9 mouse cellular contexts compared by ENCODE assay signal in genomic region chr6:128761144-128761540, GRCm38 (mm10). TPM values are rescaled to one million over a fixed set of nuclear protein-coding genes. Genes with fewer than 3 reads are reported as not detected.
DNase-seq lines count a peak whose midpoint lies in the region; ATAC-seq and TF ChIP-seq lines count a peak whose summit lies in the region.
"Had no signal": no experiment of that assay in that cellular context is flagged by ENCODE, and none has a peak within 500 bp of the region (broad histone marks: within the 10 kb centered on the region; RNA-seq: fewer than 3 reads in every experiment).

No protein-coding gene starts in this region.

- H3K79me3 ChIP-seq in C2C12 (ENCODE audit: low read depth): no peaks in the 10 kb centered on the region

- H3K9ac ChIP-seq in forebrain, embryonic 12.5 days: no peak overlapping the region
- peak overlapping the region; percentile 46; the same call in 1 of the 2 replicates for H3K9ac ChIP-seq in liver, embryonic 15.5 days

- no peaks in the 10 kb centered on the region for H3K79me2 ChIP-seq in C2C12 (ENCODE audit: control insufficient read depth, insufficient read depth)

- H3K27ac ChIP-seq in gastrocnemius, adult 2 months: peak overlapping the region; percentile 90
- H3K27ac ChIP-seq in forebrain, embryonic 12.5 days: 0 out of 2 replicates have a peak overlapping the region, but pooled peaks have one; percentile 27
- H3K27ac ChIP-seq in liver, embryonic 15.5 days (replicated peaks): no peak overlapping the region

- H3K27me3 ChIP-seq in C2C12 (ENCODE audit: control insufficient read depth, insufficient read depth, insufficient read length): no peaks in the 10 kb centered on the region
- H3K27me3 ChIP-seq in forebrain, embryonic 12.5 days: no peaks in the 10 kb centered on the region
- no peaks in the 10 kb centered on the region for H3K27me3 ChIP-seq in liver, embryonic 15.5 days

- H3K4me2 ChIP-seq in forebrain, embryonic 12.5 days: peak overlapping the region; percentile 42
- peak overlapping the region; percentile 77 for H3K4me2 ChIP-seq in liver, embryonic 15.5 days

- no peaks in the 10 kb centered on the region for H3K9me3 ChIP-seq in forebrain, embryonic 12.5 days
- no peaks in the 10 kb centered on the region for H3K9me3 ChIP-seq in liver, embryonic 15.5 days (replicated peaks)

- H3ac ChIP-seq in C2C12 (ENCODE audit: control insufficient read depth, insufficient read length, low read depth): no peak overlapping the region

- no peak for TF ChIP-seq CTCF in gastrocnemius, adult 2 months (IDR thresholded peaks at IDR 0.05)
- TF ChIP-seq CTCF in C2C12 (IDR thresholded peaks at IDR 0.05; ENCODE audit: control insufficient read depth, insufficient read depth, insufficient read length): no peak

- no peak for ATAC-seq in forebrain, embryonic 12.5 days (ENCODE audit: low FRiP score)
- no peak for ATAC-seq in liver, embryonic 15.5 days (ENCODE audit: insufficient read depth)

- WGBS in forebrain, embryonic 12.5 days: 47% methylated on average over 5 of the region's 5 CpGs
- 51% methylated on average over 5 of the region's 5 CpGs for WGBS in liver, embryonic 15.5 days (ENCODE audit: insufficient replicate concordance)

- H3K4me1 ChIP-seq in forebrain, embryonic 12.5 days: 0 out of 2 replicates have a peak, but pooled peaks cover 3% of the 10 kb centered on the region
- H3K4me1 ChIP-seq in liver, embryonic 15.5 days (replicated peaks): peaks cover 20% of the 10 kb centered on the region

- no peaks in the 10 kb centered on the region for H3K36me3 ChIP-seq in C2C12 (ENCODE audit: control insufficient read depth, insufficient read depth)
- H3K36me3 ChIP-seq in forebrain, embryonic 12.5 days (replicated peaks): no peaks in the 10 kb centered on the region
- H3K36me3 ChIP-seq in liver, embryonic 15.5 days (replicated peaks): no peaks in the 10 kb centered on the region

- peak overlapping the region; percentile 89 for H3K4me3 ChIP-seq in gastrocnemius, adult 2 months
- peak overlapping the region; percentile 55 for H3K4me3 ChIP-seq in C2C12 (ENCODE audit: insufficient read depth, poor library complexity, severe bottlenecking)
- H3K4me3 ChIP-seq in forebrain, embryonic 12.5 days (replicated peaks): peak overlapping the region; percentile 58
- H3K4me3 ChIP-seq in liver, embryonic 15.5 days (replicated peaks): peak overlapping the region; percentile 69

- intact Hi-C loops in gastrocnemius, adult 2 months (cut with DNase I): loop anchor here (5.0 kb wide), 1 partner anchor 771 kb away; the partner anchor contains the start of gene Gabarapl1

- DNase-seq in gastrocnemius, adult 2 months: no peak
- no peak for DNase-seq in gastrocnemius, postnatal 4 days (ENCODE audit: low spot score in 2 of 2)
- no peak for DNase-seq in spleen, postnatal 14 days (ENCODE audit: low spot score in 2 of 2)
- DNase-seq in left cerebral cortex, adult 11 months (ENCODE audit: low spot score): no peak
- DNase-seq in frontal cortex, postnatal 25 days (ENCODE audit: low spot score in 2 of 2): no peak

TF ChIP-seq in C2C12, 6 proteins besides CTCF, POLR2A, EP300 and RAD21:
- no peak for TF ChIP-seq USF1 (IDR thresholded peaks at IDR 0.05; ENCODE audit: low read depth)
- no peak for TF ChIP-seq MYOG (IDR thresholded peaks at IDR 0.05; ENCODE audit: control insufficient read depth, extremely low read depth, insufficient read length)
- no peak for TF ChIP-seq CEBPB (IDR thresholded peaks at IDR 0.05; ENCODE audit: low read depth)

RNA-seq across cellular contexts. Expression of gene Klrb1c, which starts 27.9 kb away (rescaled TPM):
- not detected for total RNA-seq in gastrocnemius, adult 2 months (2021)
- total RNA-seq in gastrocnemius, postnatal 4 days (2021): under 1 TPM; 0.15 to 0.16 TPM
- polyA plus RNA-seq in C2C12 (2012; fragmentation: generic; extraction: Trizol): not detected
- polyA plus RNA-seq in forebrain, embryonic 12.5 days (2016; fragmentation: Nextera tagmentation; extraction: Ambion mirVana): 0.08 TPM in 1 of 2 replicates, not detected in the other
- 0.25 and 0.37 TPM in 2 replicates for polyA plus RNA-seq in liver, embryonic 15.5 days (2015; fragmentation: Nextera tagmentation; extraction: Ambion mirVana)
- total RNA-seq: left cerebral cortex, postnatal 36 days had no signal

RNA-seq across cellular contexts. Expression of gene Klrb1, which starts 38.3 kb away (rescaled TPM):
- not detected for total RNA-seq in gastrocnemius, adult 2 months (2021)
- total RNA-seq in gastrocnemius, postnatal 4 days (2021): not detected
- polyA plus RNA-seq in C2C12 (2012; fragmentation: generic; extraction: Trizol): not detected
- polyA plus RNA-seq in forebrain, embryonic 12.5 days (2016; fragmentation: Nextera tagmentation; extraction: Ambion mirVana): not detected in 2 replicates
- polyA plus RNA-seq in liver, embryonic 15.5 days (2015; fragmentation: Nextera tagmentation; extraction: Ambion mirVana): not detected in 2 replicates
- total RNA-seq: left cerebral cortex, postnatal 36 days had no signal
